Mouse (Mus musculus) MEL (cell line): Measurements from ENCODE around the gene Camkk2. TPM values are rescaled to one million over a fixed set of nuclear protein-coding genes. Genes with fewer than 3 reads are reported as not detected.

Experiments
- DNase-seq: peaks from one replicate; pipeline ENCODE4 v3.0.0; 2011; ENCODE audit warnings: low read depth, low spot score
- H3K27ac ChIP-seq: 2 replicates; pipeline ENCODE4 v1.5.1; 2012; ENCODE audit warnings: low read depth, mild to moderate bottlenecking, control low read depth, low read length, moderate library complexity; ENCODE audit not compliant: control insufficient read depth
- H3K27me3 ChIP-seq, 2 experiments: fragments of 150-350 bp in 1 of 2; sonication (generic) in 1 of 2; 2 replicates each; pipeline ENCODE4 v1.6.1; 2012; ENCODE audit warnings: low read length in 2 of 2, mild to moderate bottlenecking in 2 of 2, improper control_type of control experiment in 1 of 2, moderate library complexity in 1 of 2; ENCODE audit not compliant: insufficient read depth in 2 of 2, control insufficient read depth in 1 of 2
- H3K36me3 ChIP-seq, 2 experiments: 2 replicates each; pipeline ENCODE4 v1.6.1; 2012 to 2014; ENCODE audit warnings: low read length in 2 of 2, improper control_type of control experiment in 1 of 2, inconsistent platforms in 1 of 2, mild to moderate bottlenecking in 1 of 2; ENCODE audit not compliant: insufficient read depth in 2 of 2, control insufficient read depth in 1 of 2
- H3K4me1 ChIP-seq, 2 experiments: fragments of 150-350 bp in 1 of 2; sonication (generic) in 1 of 2; 2 replicates each; pipeline ENCODE4 v1.6.1; 2012; ENCODE audit warnings: low read length in 2 of 2, improper control_type of control experiment in 1 of 2, mild to moderate bottlenecking in 1 of 2; ENCODE audit not compliant: insufficient read depth in 2 of 2, control insufficient read depth in 1 of 2
- H3K4me3 ChIP-seq, 2 experiments: fragments of 150-350 bp in 1 of 2; sonication (generic) in 1 of 2; 2 replicates each; pipeline ENCODE4 v1.5.1; 2012; ENCODE audit warnings: low read depth in 2 of 2, low read length in 2 of 2, mild to moderate bottlenecking in 2 of 2, moderate library complexity in 2 of 2, control low read depth in 1 of 2, improper control_type of control experiment in 1 of 2; ENCODE audit not compliant: control insufficient read depth in 1 of 2, insufficient read depth in 1 of 2
- H3K79me2 ChIP-seq: 2 replicates; pipeline ENCODE4 v1.6.1; 2012; ENCODE audit warnings: mild to moderate bottlenecking, low read length, moderate library complexity; ENCODE audit not compliant: control insufficient read depth, poor library complexity, insufficient read depth
- H3K9ac ChIP-seq: 2 replicates; pipeline ENCODE4 v1.6.1; 2012; ENCODE audit warnings: low read depth, mild to moderate bottlenecking, control low read depth, low read length, moderate library complexity; ENCODE audit not compliant: control insufficient read depth, poor library complexity, severe bottlenecking
- H3K9me3 ChIP-seq: fragments of 150-350 bp; sonication (generic); replicated peaks from 2 replicates; pipeline ENCODE4 v1.6.1; 2012; ENCODE audit warnings: mild to moderate bottlenecking, low read length, improper control_type of control experiment, moderate library complexity; ENCODE audit not compliant: insufficient read depth
- BHLHE40 ChIP-seq: IDR thresholded peaks from 2 replicates; pipeline ENCODE4 v1.6.1; 2012; ENCODE audit warnings: low read depth, mild to moderate bottlenecking, inconsistent platforms, low read length, improper control_type of control experiment, borderline replicate concordance
- CHD1 ChIP-seq: IDR thresholded peaks from 2 replicates; pipeline ENCODE4 v1.6.1; 2012; ENCODE audit warnings: low read depth, mild to moderate bottlenecking, inconsistent platforms, low read length, improper control_type of control experiment
- CTCF ChIP-seq, 3 experiments: IDR thresholded peaks in 2 of 3; conservative IDR thresholded peaks in 1 of 3; 2 replicates each; pipeline ENCODE4 v1.5.1; 2011 to 2012; ENCODE audit warnings: low read length in 3 of 3, low read depth in 2 of 3, mild to moderate bottlenecking in 2 of 3, improper control_type of control experiment in 1 of 3, inconsistent platforms in 1 of 3, mixed read lengths in 1 of 3, moderate library complexity in 1 of 3; ENCODE audit not compliant: control insufficient read depth in 1 of 3, insufficient read depth in 1 of 3, poor library complexity in 1 of 3, severe bottlenecking in 1 of 3
- ELF1 ChIP-seq: IDR thresholded peaks from 2 replicates; pipeline ENCODE4 v1.6.1; 2014; ENCODE audit warnings: low read depth, mild to moderate bottlenecking, inconsistent platforms, low read length, improper control_type of control experiment, moderate library complexity
- ETS1 ChIP-seq: IDR thresholded peaks from 2 replicates; pipeline ENCODE4 v1.6.1; 2012; ENCODE audit warnings: low read depth, mild to moderate bottlenecking, inconsistent platforms, low read length, improper control_type of control experiment, moderate library complexity
- HCFC1 ChIP-seq: IDR thresholded peaks from 2 replicates; pipeline ENCODE4 v1.6.1; 2012; ENCODE audit warnings: low read depth, mild to moderate bottlenecking, inconsistent platforms, low read length, improper control_type of control experiment, moderate library complexity
- KAT2A ChIP-seq: conservative IDR thresholded peaks from 2 replicates; pipeline ENCODE4 v1.6.1; 2012; ENCODE audit warnings: low read depth, low read length, improper control_type of control experiment, inconsistent platforms
- MAX ChIP-seq: IDR thresholded peaks from 2 replicates; pipeline ENCODE4 v1.6.1; 2011; ENCODE audit warnings: low read length, improper control_type of control experiment
- MAZ ChIP-seq: IDR thresholded peaks from 2 replicates; pipeline ENCODE4 v1.6.1; 2012; ENCODE audit warnings: low read depth, mild to moderate bottlenecking, inconsistent platforms, low read length, improper control_type of control experiment
- MXI1 ChIP-seq: IDR thresholded peaks from 2 replicates; pipeline ENCODE4 v1.6.1; 2011; ENCODE audit warnings: mild to moderate bottlenecking, low read depth, low read length, improper control_type of control experiment
- MYB ChIP-seq: IDR thresholded peaks from 2 replicates; pipeline ENCODE4 v1.6.1; 2011; ENCODE audit warnings: mild to moderate bottlenecking, low read depth, low read length, improper control_type of control experiment
- MYC ChIP-seq: IDR thresholded peaks from 2 replicates; pipeline ENCODE4 v1.6.1; 2011; ENCODE audit warnings: low read depth, mild to moderate bottlenecking, low read length, improper control_type of control experiment, moderate library complexity
- POLR2AphosphoS2 ChIP-seq: IDR thresholded peaks from 2 replicates; pipeline ENCODE4 v1.6.1; 2011; ENCODE audit warnings: low read length, improper control_type of control experiment
- POLR2AphosphoS5 ChIP-seq: IDR thresholded peaks from 2 replicates; pipeline ENCODE4 v1.6.1; 2012; ENCODE audit warnings: low read depth, borderline replicate concordance, mild to moderate bottlenecking, inconsistent platforms, low read length, moderate library complexity, mixed read lengths
- RAD21 ChIP-seq: IDR thresholded peaks from 2 replicates; pipeline ENCODE4 v1.6.1; 2011; ENCODE audit warnings: mild to moderate bottlenecking, low read depth, low read length, improper control_type of control experiment
- SIN3A ChIP-seq: IDR thresholded peaks from 2 replicates; pipeline ENCODE4 v1.6.1; 2012; ENCODE audit warnings: low read length, improper control_type of control experiment, inconsistent platforms
- SMC3 ChIP-seq: IDR thresholded peaks from 2 replicates; pipeline ENCODE4 v1.6.1; 2011; ENCODE audit warnings: low read depth, low read length, improper control_type of control experiment
- TAL1 ChIP-seq: IDR thresholded peaks from 2 replicates; pipeline ENCODE4 v1.6.1; 2012; ENCODE audit warnings: mild to moderate bottlenecking, inconsistent platforms, low read length, moderate library complexity, mixed read lengths
- TBP ChIP-seq: IDR thresholded peaks from 2 replicates; pipeline ENCODE4 v1.8.0; 2011; ENCODE audit warnings: low read depth, low read length, improper control_type of control experiment
- UBTF ChIP-seq: IDR thresholded peaks from 2 replicates; pipeline ENCODE4 v1.6.1; 2012; ENCODE audit warnings: low read depth, mild to moderate bottlenecking, inconsistent platforms, low read length, improper control_type of control experiment, moderate library complexity, borderline replicate concordance; ENCODE audit not compliant: insufficient read depth
- USF1 ChIP-seq: IDR thresholded peaks from 2 replicates; pipeline ENCODE4 v1.6.1; 2014; ENCODE audit warnings: low read depth, mild to moderate bottlenecking, inconsistent platforms, low read length, improper control_type of control experiment, moderate library complexity
- ZC3H11A ChIP-seq: IDR thresholded peaks from 2 replicates; pipeline ENCODE4 v1.6.1; 2012; ENCODE audit warnings: low read depth, mild to moderate bottlenecking, inconsistent platforms, low read length, improper control_type of control experiment
- ZKSCAN1 ChIP-seq: IDR thresholded peaks from 2 replicates; pipeline ENCODE4 v1.6.1; 2012; ENCODE audit warnings: low read depth, mild to moderate bottlenecking, inconsistent platforms, low read length, improper control_type of control experiment, moderate library complexity
- ZMIZ1 ChIP-seq: IDR thresholded peaks from 2 replicates; pipeline ENCODE4 v1.6.1; 2012; ENCODE audit warnings: low read depth, mild to moderate bottlenecking, inconsistent platforms, low read length, improper control_type of control experiment, moderate library complexity
- polyA plus RNA-seq, 2 experiments: library from polyadenylated mRNA; stranded (reverse) in 1 of 2; unstranded in 1 of 2; fragments of >175 nt in 1 of 2; fragments of >200 nt in 1 of 2; gene quantifications; 2 replicates each; pipeline versions ENCODE4 v1.2.1 to v1.2.4; 2012; ENCODE audit warnings: low replicate concordance in 2 of 2, low read depth in 1 of 2; ENCODE audit not compliant: insufficient read length in 2 of 2, insufficient read depth in 1 of 2, missing spikeins in 1 of 2
- total RNA-seq: library from RNA; depleted of rRNA; stranded (reverse); fragments of 300-350 nt; gene quantifications from 2 replicates; pipeline ENCODE4 v1.2.3, GENCODE M21; 2012

Gene Camkk2
- total and polyA plus RNA-seq, 3 experiments = 23.7 to 24.8 TPM; not detected in 1

DNA sequence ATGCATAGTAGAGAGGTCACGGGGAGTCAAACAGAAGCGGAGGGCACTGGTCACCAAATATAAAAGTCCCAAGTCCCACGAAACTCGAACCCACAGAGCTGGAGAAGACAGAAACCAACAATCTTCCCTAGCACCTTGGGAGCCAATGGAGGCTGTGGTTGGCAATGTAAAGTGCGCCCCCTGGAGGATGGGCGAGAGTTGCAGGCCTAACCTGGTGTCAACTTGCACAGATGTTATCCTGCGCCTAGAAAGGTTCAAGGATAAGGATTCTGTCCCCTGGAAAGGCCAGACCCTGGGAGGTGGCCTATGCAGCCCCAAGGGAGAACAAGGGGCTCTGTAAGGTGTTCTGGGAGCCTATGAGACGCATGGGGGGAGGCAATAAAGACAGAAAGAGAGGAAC lies 47.9 kb downstream of the Camkk2 start:
- Histone ChIP-seq H3K4me1 (no peaks in the 10 kb centered on the region), H3K79me2 (no peaks in the 10 kb centered on the region), H3K36me3 (no peaks in the 10 kb centered on the region; a peak in 1 of 4 replicates), H3K9ac (no peak overlapping the region), H3K27ac (no peak overlapping the region), H3K27me3 (no peaks in the 10 kb centered on the region), H3K9me3 (no peaks in the 10 kb centered on the region), H3K4me3 (no peak overlapping the region)
- TF ChIP-seq MAX = no peak
- TF ChIP-seq ZC3H11A = peak; percentile 63
- peak; percentile 71 for TF ChIP-seq SMC3
- TF ChIP-seq POLR2AphosphoS2 = no peak
- TF ChIP-seq TAL1 = no peak
- no peak for TF ChIP-seq MYB
- TF ChIP-seq RAD21 = peak; percentile 67
- peak; percentile 84 to 97 (median 94) for TF ChIP-seq CTCF (IDR thresholded peaks at IDR 0.05 in 2 of 3, conservative IDR thresholded peaks at IDR 0.05 in 1 of 3; ENCODE audit: control insufficient read depth in 1 of 3, insufficient read depth in 1 of 3, low read depth in 2 of 3, low read length in 3 of 3, poor library complexity in 1 of 3, severe bottlenecking in 1 of 3)
- TF ChIP-seq ZKSCAN1 = no peak
- peak; percentile 70 for DNase-seq

DNA sequence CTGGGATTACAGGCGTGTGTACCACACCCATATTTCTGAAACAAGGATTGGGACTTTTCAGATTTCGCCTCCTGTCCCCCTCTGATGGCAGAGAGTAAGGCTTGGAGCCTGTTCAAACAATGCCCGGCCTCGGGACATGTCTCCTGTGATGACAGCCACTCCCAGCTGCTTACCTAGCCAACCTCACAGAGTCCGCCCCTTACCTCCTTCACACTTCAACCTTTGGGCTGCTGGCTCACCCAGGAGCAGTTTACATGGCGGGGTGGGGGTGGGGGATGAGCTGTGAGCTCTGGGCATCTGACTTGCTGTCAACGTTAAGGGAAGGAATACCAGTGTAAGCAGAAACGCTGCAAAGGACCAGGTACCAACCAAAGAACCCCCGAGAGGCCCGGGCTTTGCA lies 48.4 kb downstream of the Camkk2 start:
- TF ChIP-seq ZC3H11A (no peak), USF1 (no peak), BHLHE40 (no peak), SIN3A (no peak), MYC (no peak), POLR2AphosphoS2 (no peak), MAX (no peak), RAD21 (no peak), HCFC1 (no peak), CHD1 (no peak), POLR2AphosphoS5 (no peak), TBP (no peak), KAT2A (no peak), ELF1 (no peak), MXI1 (no peak), MAZ (no peak), ZMIZ1 (no peak), UBTF (no peak), ETS1 (no peak)
- TF ChIP-seq, all 39 proteins: peak for 0
- no peaks in the 10 kb centered on the region; a peak in 1 of 4 replicates for H3K36me3 ChIP-seq

More for the DNA sequence above, 48.4 kb downstream of the Camkk2 start:
- no peaks in the 10 kb centered on the region for H3K4me1 ChIP-seq
- no peak overlapping the region for H3K9ac ChIP-seq
- DNase-seq = no peak
- no peak overlapping the region for H3K27ac ChIP-seq
- H3K4me3 ChIP-seq = no peak overlapping the region
- H3K27me3 ChIP-seq = no peaks in the 10 kb centered on the region
- no peaks in the 10 kb centered on the region for H3K79me2 ChIP-seq
- no peaks in the 10 kb centered on the region for H3K9me3 ChIP-seq
